Mouse (Mus musculus): ENCODE data around the gene Cd274.

Gene Cd274

GRCm38 (mm10) chr19:29364076-29364475 is 3.2 kb upstream of the Cd274 start:
- no peak for DNase-seq (ENCODE audit: low spot score)

- no peak for DNase-seq (ENCODE audit: low spot score)
Measured at GRCm38 (mm10) chr19:29365105-29365504, 2.1 kb upstream of the Cd274 start.

- DNase-seq (ENCODE audit: low spot score) = no peak
Measured at GRCm38 (mm10) chr19:29366226-29366968, 858 bp upstream of the Cd274 start.

- no peak for DNase-seq (ENCODE audit: low spot score)
Measured at GRCm38 (mm10) chr19:29368041-29368440, 786 bp downstream of the Cd274 start.

GRCm38 (mm10) chr19:29368671-29369309 is 1.5 kb downstream of the Cd274 start:
- DNase-seq (ENCODE audit: low spot score) = no peak

- no peak for DNase-seq (ENCODE audit: low spot score)
Measured at GRCm38 (mm10) chr19:29370112-29370511, 2.9 kb downstream of the Cd274 start.

- DNase-seq (ENCODE audit: low spot score) = no peak
Measured at GRCm38 (mm10) chr19:29370545-29371283, 3.5 kb downstream of the Cd274 start.

- no peak for DNase-seq (ENCODE audit: low spot score)
Measured at GRCm38 (mm10) chr19:29371284-29372081, 4.2 kb downstream of the Cd274 start.

GRCm38 (mm10) chr19:29372138-29372537 is 4.9 kb downstream of the Cd274 start:
- DNase-seq (ENCODE audit: low spot score) = no peak

- DNase-seq (ENCODE audit: low spot score) = no peak
Measured at GRCm38 (mm10) chr19:29372621-29373020, 5.4 kb downstream of the Cd274 start.

- no peak for DNase-seq (ENCODE audit: low spot score)
Measured at GRCm38 (mm10) chr19:29373438-29373837, 6.2 kb downstream of the Cd274 start.

GRCm38 (mm10) chr19:29374947-29375346 is 7.7 kb downstream of the Cd274 start:
- DNase-seq (ENCODE audit: low spot score) = no peak

- no peak for DNase-seq (ENCODE audit: low spot score)
Measured at GRCm38 (mm10) chr19:29376382-29376781, 9.1 kb downstream of the Cd274 start.

- DNase-seq (ENCODE audit: low spot score) = no peak
Measured at GRCm38 (mm10) chr19:29379839-29380603, 12.8 kb downstream of the Cd274 start.

GRCm38 (mm10) chr19:29383368-29383767 is 16.1 kb downstream of the Cd274 start:
- no peak for DNase-seq (ENCODE audit: low spot score)

- no peak for DNase-seq (ENCODE audit: low spot score)
Measured at GRCm38 (mm10) chr19:29384412-29384811, 17.2 kb downstream of the Cd274 start.

- DNase-seq (ENCODE audit: low spot score) = no peak
Measured at GRCm38 (mm10) chr19:29384994-29385393, 17.7 kb downstream of the Cd274 start.

- no peak for DNase-seq (ENCODE audit: low spot score)
Measured at GRCm38 (mm10) chr19:29385822-29386221, 18.6 kb downstream of the Cd274 start.

GRCm38 (mm10) chr19:29388818-29389217 is 21.6 kb downstream of the Cd274 start:
- no peak for DNase-seq (ENCODE audit: low spot score)

- DNase-seq (ENCODE audit: low spot score) = no peak
Measured at GRCm38 (mm10) chr19:29390483-29390882, 23.2 kb downstream of the Cd274 start.

- DNase-seq (ENCODE audit: low spot score) = no peak
Measured at GRCm38 (mm10) chr19:29391279-29391678, 24.0 kb downstream of the Cd274 start.

All from embryo, embryonic 10 days (tissue).